Mouse (Mus musculus) myocyte (in vitro differentiated cells): ENCODE results near the gene Pou6f1.

Source experiments
- CEBPB ChIP-seq: IDR thresholded peaks from 2 replicates; pipeline ENCODE4 v1.6.1; 2011; ENCODE audit warnings: mild to moderate bottlenecking, moderate library complexity; ENCODE audit not compliant: poor library complexity, insufficient read depth, severe bottlenecking
- E2F4 ChIP-seq: IDR thresholded peaks from one replicate; pipeline ENCODE4 v1.6.1; 2011; ENCODE audit warnings: mild to moderate bottlenecking, control low read depth, moderate library complexity; ENCODE audit not compliant: insufficient read depth
- MAX ChIP-seq: IDR thresholded peaks from one replicate; pipeline ENCODE4 v1.6.1; 2011; ENCODE audit warnings: low read depth, mild to moderate bottlenecking, control low read depth
- MYOD1 ChIP-seq, 3 experiments: IDR thresholded peaks; one replicate each; pipeline ENCODE4 v1.6.1; 2011; ENCODE audit warnings: control low read depth in 2 of 3, low read depth in 2 of 3, mild to moderate bottlenecking in 2 of 3, moderate library complexity in 1 of 3; ENCODE audit not compliant: insufficient read length in 2 of 3, control insufficient read depth in 1 of 3
- MYOG ChIP-seq, 3 experiments: IDR thresholded peaks; one replicate each; pipeline ENCODE4 v1.6.1; 2011; ENCODE audit warnings: control low read depth in 2 of 3, low read depth in 2 of 3, mild to moderate bottlenecking in 2 of 3; ENCODE audit not compliant: insufficient read length in 2 of 3, control insufficient read depth in 1 of 3, insufficient read depth in 1 of 3
- POLR2A ChIP-seq: IDR thresholded peaks from one replicate; pipeline ENCODE4 v1.6.1; 2011; ENCODE audit warnings: low read depth, mild to moderate bottlenecking, control low read depth, moderate library complexity; ENCODE audit not compliant: insufficient read length
- POLR2AphosphoS2 ChIP-seq: IDR thresholded peaks from one replicate; pipeline ENCODE4 v1.6.1; 2011; ENCODE audit warnings: low read depth, control low read depth; ENCODE audit not compliant: insufficient read length
- REST ChIP-seq: IDR thresholded peaks from one replicate; pipeline ENCODE4 v1.6.1; 2011; ENCODE audit warnings: mild to moderate bottlenecking, control low read depth, moderate library complexity; ENCODE audit not compliant: insufficient read depth, insufficient read length
- SRF ChIP-seq: IDR thresholded peaks from one replicate; pipeline ENCODE4 v1.6.1; 2011; ENCODE audit warnings: low read depth; ENCODE audit not compliant: control insufficient read depth, insufficient read length
- TCF12 ChIP-seq: IDR thresholded peaks from one replicate; pipeline ENCODE4 v1.6.1; 2011; ENCODE audit warnings: mild to moderate bottlenecking, control low read depth; ENCODE audit not compliant: poor library complexity, insufficient read depth, severe bottlenecking
- TCF3 ChIP-seq: IDR thresholded peaks from one replicate; pipeline ENCODE4 v1.6.1; 2011; ENCODE audit warnings: low read depth, control low read depth; ENCODE audit not compliant: insufficient read length
- USF1 ChIP-seq: IDR thresholded peaks from one replicate; pipeline ENCODE4 v1.6.1; 2011; ENCODE audit warnings: low read depth, mild to moderate bottlenecking, control low read depth, moderate library complexity

DNA sequence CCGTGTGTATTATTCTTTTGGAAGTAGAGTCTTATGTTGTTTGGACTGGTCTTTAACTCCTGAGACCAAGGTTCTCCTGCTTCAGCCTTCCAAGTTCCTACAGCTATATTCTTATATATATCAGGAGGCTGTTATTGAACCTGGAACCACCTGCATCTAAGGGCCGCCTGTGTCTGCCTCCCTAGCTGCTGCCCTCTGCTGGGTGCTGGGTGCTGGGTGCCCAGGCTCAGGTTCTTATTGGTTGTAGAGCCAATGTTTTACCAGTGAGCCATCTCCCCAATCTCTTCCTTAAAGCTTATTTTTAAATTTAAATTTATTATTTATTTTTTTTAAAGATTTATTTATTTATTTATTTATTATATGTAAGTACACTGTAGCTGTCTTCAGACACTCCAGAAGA lies 12.6 kb upstream of the Pou6f1 start:
- TF ChIP-seq POLR2A (no peak), MYOD1 (IDR thresholded peaks at IDR 0.05; ENCODE audit: control insufficient read depth in 1 of 3, insufficient read length in 2 of 3, low read depth in 2 of 3) (no peak), E2F4 (no peak), MAX (no peak), POLR2AphosphoS2 (no peak), TCF12 (no peak), CEBPB (no peak), USF1 (no peak), REST (no peak), TCF3 (no peak), MYOG (IDR thresholded peaks at IDR 0.05; ENCODE audit: control insufficient read depth in 1 of 3, insufficient read depth in 1 of 3, insufficient read length in 2 of 3, low read depth in 2 of 3) (no peak), SRF (no peak)
